Mouse (Mus musculus) midbrain, postnatal 0 days (tissue): Measurements from ENCODE around the gene Olfml2a. TPM values are rescaled to one million over a fixed set of nuclear protein-coding genes. Genes with fewer than 3 reads are reported as not detected.

Experiments
- ATAC-seq: fragments of 200-750 bp; cut with Nextera tagmentation; 2 replicates; pipeline ENCODE4 v1.8.0; 2017; ENCODE audit warnings: moderate number of reproducible peaks, mild to moderate bottlenecking, moderate TSS enrichment, moderate library complexity; ENCODE audit not compliant: low FRiP score
- DNase-seq: peaks from one replicate; pipeline ENCODE4 v3.0.0-alpha.2; 2015; ENCODE audit warnings: low spot score
- H3K27ac ChIP-seq: fragments of 300-500 bp; sonication (generic); 2 replicates; pipeline ENCODE4 v1.5.1; 2014; ENCODE audit warnings: low read depth, mild to moderate bottlenecking, low read length, mixed read lengths
- H3K27me3 ChIP-seq: fragments of 300-500 bp; sonication (generic); 2 replicates; pipeline ENCODE4 v1.6.1; 2014; ENCODE audit warnings: low read length, control low read depth, mixed read lengths; ENCODE audit not compliant: insufficient read depth
- H3K36me3 ChIP-seq: fragments of 300-500 bp; sonication (generic); 2 replicates; pipeline ENCODE4 v1.6.1; 2014; ENCODE audit warnings: low read length, control low read depth, mixed read lengths; ENCODE audit not compliant: insufficient read depth
- H3K4me1 ChIP-seq: fragments of 300-500 bp; sonication (generic); 2 replicates; pipeline ENCODE4 v1.6.1; 2014; ENCODE audit warnings: mild to moderate bottlenecking, control low read depth, antibody characterized with exemption, low read length, mixed read lengths; ENCODE audit not compliant: insufficient read depth
- H3K4me2 ChIP-seq: fragments of 300-500 bp; sonication (generic); 2 replicates; pipeline ENCODE4 v1.6.1; 2014; ENCODE audit warnings: low read depth, mild to moderate bottlenecking, low read length, mixed read lengths; ENCODE audit not compliant: poor library complexity, severe bottlenecking
- H3K4me3 ChIP-seq: fragments of 300-500 bp; sonication (generic); 2 replicates; pipeline ENCODE4 v1.5.1; 2014; ENCODE audit warnings: low read depth, mild to moderate bottlenecking, low read length, moderate library complexity
- H3K9ac ChIP-seq: fragments of 300-500 bp; sonication (generic); replicated peaks from 2 replicates; pipeline ENCODE4 v1.6.1; 2014; ENCODE audit warnings: mild to moderate bottlenecking, low read length, moderate library complexity, mixed read lengths; ENCODE audit not compliant: poor library complexity, severe bottlenecking
- H3K9me3 ChIP-seq: fragments of 300-500 bp; sonication (generic); 2 replicates; pipeline ENCODE4 v1.6.1; 2016; ENCODE audit warnings: low read length, control low read depth
- CTCF ChIP-seq: IDR thresholded peaks from 2 replicates; pipeline ENCODE4 v1.5.1; 2016; ENCODE audit warnings: antibody characterized with exemption, mild to moderate bottlenecking
- WGBS: fragments of 180-500 bp; shearing (Covaris S2); extraction: QIAGEN DNeasy Blood & Tissue Kit; methylation state at CpG from one replicate; pipeline ENCODE4 v1.1.7; 2014; 5-methylcytosine and 5-hydroxymethylcytosine counted together
- polyA plus RNA-seq: library from polyadenylated mRNA; unstranded; fragments of >200 nt; fragmentation: Nextera tagmentation; extraction: Ambion mirVana; gene quantifications from 2 replicates; pipeline ENCODE4 v1.2.1, GENCODE M21; 2015
- total RNA-seq: library from RNA; depleted of rRNA; stranded (reverse); fragments of >200 nt; gene quantifications from 2 replicates; pipeline ENCODE4 v1.2.3, GENCODE M21; 2014

The Olfml2a gene
- total and polyA plus RNA-seq, 2 experiments from 2014 or later, result 3.1 to 10.0 TPM

GRCm38 (mm10) chr2:38925171-38926080 is 6.4 kb upstream of the Olfml2a start:
- DNase-seq, result no peak
- no peaks in the 10 kb centered on the region for H3K9me3 ChIP-seq
- no peaks in the 10 kb centered on the region for H3K36me3 ChIP-seq
- peak overlapping the region; percentile 67 for H3K9ac ChIP-seq
- no peak overlapping the region for H3K27ac ChIP-seq
- peaks cover 9% of the 10 kb centered on the region; the same call in 1 of the 2 replicates for H3K4me1 ChIP-seq
- H3K27me3 ChIP-seq, result peaks cover 2% of the 10 kb centered on the region; the same call in 1 of the 2 replicates
- H3K4me3 ChIP-seq, result peak overlapping the region; percentile 84
- ATAC-seq, result peak; percentile 55
- under 1% methylated on average over 51 of the region's 51 CpGs for WGBS
- TF ChIP-seq CTCF, result no peak
- H3K4me2 ChIP-seq, result peak overlapping the region; percentile 100

- WGBS, result under 1% methylated on average over 37 of the region's 53 CpGs
- Histone ChIP-seq H3K27ac (no peak overlapping the region), H3K4me2 (peak overlapping the region; percentile 100), H3K4me1 (peaks cover 9% of the 10 kb centered on the region; the same call in 1 of the 2 replicates), H3K9ac (peak overlapping the region; percentile 67), H3K9me3 (no peaks in the 10 kb centered on the region), H3K36me3 (no peaks in the 10 kb centered on the region), H3K4me3 (peak overlapping the region; percentile 84), H3K27me3 (peaks cover 6% of the 10 kb centered on the region; the same call in 1 of the 2 replicates)
- no peak for TF ChIP-seq CTCF
- ATAC-seq (peak; percentile 94), DNase-seq (peak; percentile 97)
Observed at GRCm38 (mm10) chr2:38926145-38926891, 5.5 kb upstream of the Olfml2a start.

- H3K9ac ChIP-seq, result no peak within 1 kb of the TSS
- H3K4me1 ChIP-seq, result peaks cover 9% of the 10 kb centered on the region; the same call in 1 of the 2 replicates
- ATAC-seq, result peak; percentile 49; the same call in 1 of the 2 replicates
- peak; percentile 89 for TF ChIP-seq CTCF
- no peaks in the 10 kb centered on the region for H3K9me3 ChIP-seq
- H3K27me3 ChIP-seq, result peaks cover 12% of the 10 kb centered on the region; the same call in 1 of the 2 replicates
- DNase-seq, result peak; percentile 80
- H3K27ac ChIP-seq, result no peak within 1 kb of the TSS
- no peaks in the 10 kb centered on the region for H3K36me3 ChIP-seq
- WGBS, result 8% methylated on average over 17 of the region's 19 CpGs
- peak within 1 kb of the TSS; percentile 84 for H3K4me3 ChIP-seq
- peak within 1 kb of the TSS; percentile 100 for H3K4me2 ChIP-seq
Observed at GRCm38 (mm10) chr2:38927115-38927979, 4.4 kb upstream of the Olfml2a start, which contains the start of gene Nr6a1. Nr6a1 (minus strand) TSS chr2:38927688.

- H3K27ac ChIP-seq, result no peak overlapping the region
- no peak overlapping the region for H3K9ac ChIP-seq
- H3K4me2 ChIP-seq, result no peak overlapping the region
- ATAC-seq (no peak), DNase-seq (no peak)
- no peak overlapping the region for H3K4me3 ChIP-seq
- H3K4me1 ChIP-seq, result peaks cover 4% of the 10 kb centered on the region; the same call in 1 of the 2 replicates
- H3K9me3 ChIP-seq, result no peaks in the 10 kb centered on the region
- H3K36me3 ChIP-seq, result no peaks in the 10 kb centered on the region
- TF ChIP-seq CTCF, result no peak
- H3K27me3 ChIP-seq, result peaks cover 12% of the 10 kb centered on the region; the same call in 1 of the 2 replicates
- 74% methylated on average over 2 of the region's 2 CpGs for WGBS
Observed at GRCm38 (mm10) chr2:38930269-38930668, 1.5 kb upstream of the Olfml2a start.

GRCm38 (mm10) chr2:38933931-38934330 is 2.2 kb downstream of the Olfml2a start:
- no peak for ATAC-seq
- H3K4me1 ChIP-seq, result no peaks in the 10 kb centered on the region
- no peaks in the 10 kb centered on the region for H3K9me3 ChIP-seq
- H3K4me2 ChIP-seq, result no peak overlapping the region
- H3K4me3 ChIP-seq, result no peak overlapping the region
- 18% methylated on average over 2 of the region's 2 CpGs for WGBS
- H3K9ac ChIP-seq, result no peak overlapping the region
- no peak for DNase-seq
- no peaks in the 10 kb centered on the region for H3K36me3 ChIP-seq
- no peak for TF ChIP-seq CTCF
- no peak overlapping the region for H3K27ac ChIP-seq
- H3K27me3 ChIP-seq, result peaks cover 12% of the 10 kb centered on the region; the same call in 1 of the 2 replicates
